Mouse (Mus musculus): ENCODE results near the gene Snrpa1.

The Snrpa1 gene

GRCm38 (mm10) chr7:66058703-66059102 is at the start of gene Snrpa1:
Gene Snrpa1 (plus strand): TSS chr7:66059003.
- no peak for DNase-seq (ENCODE audit: low read depth, low spot score)

- DNase-seq (ENCODE audit: low read depth, low spot score) = no peak
Observed at GRCm38 (mm10) chr7:66010518-66010917, 48.3 kb upstream of the Snrpa1 start.

GRCm38 (mm10) chr7:66027747-66028146 is 31.1 kb upstream of the Snrpa1 start:
- peak; percentile 42 for DNase-seq (ENCODE audit: low read depth, low spot score)

GRCm38 (mm10) chr7:66028766-66029512 is 29.9 kb upstream of the Snrpa1 start:
- peak; percentile 50 for DNase-seq (ENCODE audit: low read depth, low spot score)

DNA sequence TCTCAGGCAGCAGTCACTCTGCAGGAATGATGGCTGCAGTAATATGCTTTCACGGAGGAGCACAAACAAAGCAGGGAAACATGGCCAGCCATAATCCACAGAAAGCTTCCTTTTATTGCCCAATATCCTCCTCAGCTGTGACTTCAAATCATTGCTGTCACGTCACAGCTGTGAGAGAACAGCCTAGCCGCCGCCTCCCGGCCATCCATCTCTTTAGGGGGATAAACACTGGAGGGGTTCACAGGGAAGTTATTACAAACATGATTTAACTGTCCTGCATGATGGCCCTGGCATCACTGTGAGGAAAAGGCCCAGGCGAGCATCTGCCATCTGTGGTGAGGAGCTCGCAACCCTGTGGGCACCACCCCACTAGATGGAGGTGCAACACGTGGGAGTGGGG is 22.0 kb upstream of the Snrpa1 start:
- DNase-seq (ENCODE audit: low read depth, low spot score) = no peak

DNA sequence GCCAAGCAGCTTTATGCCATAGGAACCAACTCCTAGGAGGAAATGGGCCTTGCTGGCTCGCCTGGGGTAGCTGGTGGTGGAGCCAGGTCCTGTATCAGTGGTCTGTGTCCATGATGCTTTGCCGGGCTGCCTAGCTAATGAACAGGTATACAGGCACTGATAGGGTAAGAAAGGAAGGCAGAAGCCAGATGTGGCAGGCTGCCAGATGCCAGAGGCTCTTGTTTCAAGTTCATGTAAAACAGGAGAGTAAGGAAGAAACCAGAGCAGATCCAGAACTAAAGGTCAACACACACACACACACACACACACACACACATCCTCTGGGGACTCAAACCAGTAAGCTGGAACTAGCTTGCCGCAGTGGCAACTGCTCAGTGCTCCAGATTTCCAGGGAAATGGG is 20.5 kb upstream of the Snrpa1 start:
- no peak for DNase-seq (ENCODE audit: low read depth, low spot score)

GRCm38 (mm10) chr7:66038730-66039129 is 20.1 kb upstream of the Snrpa1 start:
- DNase-seq (ENCODE audit: low read depth, low spot score) = no peak

DNA sequence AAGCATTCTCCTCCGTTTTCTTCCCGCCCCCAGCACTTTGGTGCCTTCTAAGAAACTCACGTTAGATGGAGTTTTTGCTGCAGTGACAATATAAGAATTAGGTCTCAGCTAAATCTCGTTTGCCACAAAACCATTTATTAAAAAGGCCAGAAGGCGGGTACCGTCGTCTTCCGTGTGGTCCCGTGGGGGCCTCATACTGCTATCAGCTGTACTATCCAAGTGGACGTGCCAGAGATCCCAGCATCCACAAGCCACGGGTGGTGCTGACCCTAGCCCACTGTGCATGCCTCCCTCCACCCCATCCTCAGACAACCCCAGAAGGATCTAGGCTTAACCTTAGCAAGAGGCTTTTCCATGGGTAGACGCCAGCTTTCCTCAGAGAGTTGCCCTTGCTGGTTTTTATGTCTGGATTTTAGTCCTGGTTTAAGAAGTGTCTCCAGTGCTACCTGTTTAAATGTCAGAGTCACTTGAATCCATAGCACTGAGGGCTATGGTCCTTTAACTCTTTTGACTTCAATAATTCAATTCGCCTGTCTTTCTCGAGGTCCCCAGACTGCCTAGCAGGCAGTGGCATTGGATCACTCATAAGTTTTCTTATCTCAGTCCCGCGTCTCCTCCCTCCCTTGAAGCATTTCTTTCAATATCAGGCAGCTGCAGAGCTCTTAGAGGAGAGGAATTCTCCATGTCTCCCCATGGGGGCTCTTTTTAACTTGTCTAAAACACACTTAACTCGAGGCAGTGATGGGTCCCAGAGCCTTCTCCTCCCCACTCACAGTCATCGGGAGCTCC is 18.6 kb upstream of the Snrpa1 start:
- no peak for DNase-seq (ENCODE audit: low read depth, low spot score)

GRCm38 (mm10) chr7:66043552-66044459 is 15.0 kb upstream of the Snrpa1 start, which contains the start of gene Gm45213:
Gene Gm45213 (plus strand): TSS chr7:66043602.
- DNase-seq (ENCODE audit: low read depth, low spot score) = no peak

GRCm38 (mm10) chr7:66044617-66045016 is 14.2 kb upstream of the Snrpa1 start:
- no peak for DNase-seq (ENCODE audit: low read depth, low spot score)

DNA sequence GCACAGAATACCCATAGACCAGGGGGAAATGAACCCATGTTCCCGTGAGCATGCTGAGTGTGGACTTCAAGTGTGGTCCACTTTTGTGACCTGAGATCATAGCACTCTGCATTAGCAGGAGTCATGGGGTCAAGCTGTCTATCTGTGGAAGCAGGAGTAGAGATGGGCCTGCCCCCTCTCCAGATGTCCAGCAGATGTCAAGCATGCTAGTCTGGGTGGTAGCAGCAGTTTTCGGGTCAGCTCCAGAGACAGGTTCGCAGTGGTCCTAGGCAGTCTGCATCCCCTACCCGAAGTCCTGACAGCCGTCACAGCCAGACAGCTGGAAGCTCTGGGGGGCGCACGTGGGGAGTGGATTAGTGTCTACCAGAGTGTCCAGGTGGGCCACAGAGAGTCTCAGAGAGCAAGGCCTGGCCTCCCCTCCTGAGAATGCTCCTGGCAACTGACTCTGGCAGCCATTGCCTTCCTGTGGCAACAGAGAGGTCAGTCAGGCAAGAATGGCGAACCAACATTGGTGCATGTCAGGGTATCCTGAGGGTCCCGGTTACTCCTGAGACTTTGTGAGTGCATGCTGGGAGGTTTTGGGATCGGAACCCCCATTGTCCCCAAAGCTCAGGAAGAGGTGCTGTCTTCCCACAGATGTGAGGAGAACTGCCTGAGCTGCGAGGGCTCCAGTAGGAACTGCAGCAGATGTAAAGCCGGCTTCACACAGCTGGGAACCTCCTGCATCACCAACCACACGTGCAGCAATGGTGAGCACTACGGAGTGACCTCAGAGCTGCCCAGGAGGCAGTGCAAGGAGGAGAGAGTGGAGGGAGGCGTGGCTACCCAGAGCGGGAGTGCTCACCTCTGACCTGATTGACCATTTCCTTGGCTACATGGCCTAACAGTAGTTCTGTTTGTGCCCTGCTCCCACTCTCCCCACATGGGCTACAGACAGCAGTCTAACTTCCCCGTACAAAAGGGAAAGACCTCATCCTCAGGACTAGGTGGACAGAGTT is 11.6 kb upstream of the Snrpa1 start:
- DNase-seq (ENCODE audit: low read depth, low spot score) = no peak

DNA sequence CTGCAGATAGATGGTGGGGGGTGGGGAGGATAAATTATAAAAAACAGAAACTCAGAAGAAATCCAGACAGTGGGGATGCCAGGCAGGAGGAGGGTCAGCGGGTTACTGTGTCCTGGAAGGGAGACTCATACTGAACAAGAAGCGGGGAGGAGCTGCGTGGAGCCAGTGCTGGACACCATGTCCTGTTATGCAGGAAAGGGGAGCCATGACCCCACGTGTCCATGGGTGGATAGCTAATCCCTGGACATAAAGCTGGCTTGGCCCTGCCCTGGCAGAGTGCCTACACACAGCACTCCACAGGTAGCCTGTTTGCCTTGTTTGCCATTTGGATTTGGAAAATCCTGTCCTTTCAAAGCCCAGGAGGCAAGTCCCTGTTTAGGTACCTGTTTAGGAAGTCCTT is 10.8 kb upstream of the Snrpa1 start:
- no peak for DNase-seq (ENCODE audit: low read depth, low spot score)

DNA sequence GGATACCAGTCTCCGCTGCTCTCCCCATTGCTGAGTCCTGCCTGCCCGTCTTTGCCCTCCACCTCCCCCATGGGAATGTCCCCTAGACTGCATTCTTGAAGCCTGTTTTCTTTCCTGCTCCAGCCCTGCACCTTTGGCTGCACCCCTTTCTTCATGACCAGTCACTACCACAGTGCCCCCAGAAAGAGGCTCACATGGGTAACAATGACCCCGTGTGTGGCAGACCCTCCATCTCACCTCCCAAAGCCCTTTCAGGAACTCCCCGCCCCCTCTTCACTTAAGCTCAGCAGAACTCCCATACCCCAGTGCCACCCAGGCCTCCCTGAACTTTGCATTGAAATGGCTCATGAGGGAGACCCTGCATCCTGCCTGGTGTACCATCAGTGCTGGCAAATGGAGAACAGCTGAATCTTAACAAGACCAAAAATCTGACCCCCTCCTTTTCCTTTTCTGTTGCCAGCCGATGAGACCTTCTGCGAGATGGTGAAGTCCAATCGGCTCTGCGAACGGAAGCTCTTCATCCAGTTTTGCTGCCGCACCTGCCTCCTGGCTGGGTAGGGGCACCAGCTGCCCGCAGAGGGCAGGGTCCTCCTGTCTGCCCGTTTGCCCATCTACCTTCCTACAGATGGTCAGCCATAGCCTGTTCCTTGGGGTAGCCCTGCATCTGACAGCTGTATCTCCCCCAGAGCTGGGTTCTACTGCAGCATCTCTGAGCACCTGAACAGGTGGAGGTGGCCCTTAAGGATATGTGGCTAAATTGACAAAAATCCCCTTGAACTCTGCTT is 10.2 kb upstream of the Snrpa1 start:
- DNase-seq (ENCODE audit: low read depth, low spot score) = no peak

DNA sequence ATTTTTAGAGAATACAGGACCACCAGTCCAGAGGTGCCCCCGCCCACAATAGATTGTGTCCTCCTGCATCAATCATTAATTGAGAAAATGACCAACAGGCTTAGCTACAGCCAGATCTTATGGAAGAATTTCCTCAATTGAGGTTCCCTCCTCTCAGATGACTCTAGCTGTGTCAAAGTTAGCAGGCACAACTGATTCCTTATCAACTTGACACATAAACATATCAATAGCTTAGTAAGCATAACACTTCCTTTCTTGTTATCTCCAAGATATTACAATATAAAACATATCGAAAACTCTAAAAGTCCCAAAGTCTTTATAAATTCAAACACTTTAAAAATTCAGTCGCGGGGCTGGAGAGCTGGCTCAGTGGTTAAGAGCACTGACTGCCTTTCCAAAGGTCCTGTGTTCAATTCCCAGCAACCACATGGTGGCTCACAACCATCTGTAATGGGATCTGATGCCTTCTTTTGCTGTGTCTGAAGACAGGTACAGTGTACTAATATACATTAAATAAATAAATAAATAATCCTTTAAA is 4.8 kb upstream of the Snrpa1 start:
- no peak for DNase-seq (ENCODE audit: low read depth, low spot score)

- peak; percentile 41 for DNase-seq (ENCODE audit: low read depth, low spot score)
Observed at GRCm38 (mm10) chr7:66055356-66055755, 3.4 kb upstream of the Snrpa1 start.

DNA sequence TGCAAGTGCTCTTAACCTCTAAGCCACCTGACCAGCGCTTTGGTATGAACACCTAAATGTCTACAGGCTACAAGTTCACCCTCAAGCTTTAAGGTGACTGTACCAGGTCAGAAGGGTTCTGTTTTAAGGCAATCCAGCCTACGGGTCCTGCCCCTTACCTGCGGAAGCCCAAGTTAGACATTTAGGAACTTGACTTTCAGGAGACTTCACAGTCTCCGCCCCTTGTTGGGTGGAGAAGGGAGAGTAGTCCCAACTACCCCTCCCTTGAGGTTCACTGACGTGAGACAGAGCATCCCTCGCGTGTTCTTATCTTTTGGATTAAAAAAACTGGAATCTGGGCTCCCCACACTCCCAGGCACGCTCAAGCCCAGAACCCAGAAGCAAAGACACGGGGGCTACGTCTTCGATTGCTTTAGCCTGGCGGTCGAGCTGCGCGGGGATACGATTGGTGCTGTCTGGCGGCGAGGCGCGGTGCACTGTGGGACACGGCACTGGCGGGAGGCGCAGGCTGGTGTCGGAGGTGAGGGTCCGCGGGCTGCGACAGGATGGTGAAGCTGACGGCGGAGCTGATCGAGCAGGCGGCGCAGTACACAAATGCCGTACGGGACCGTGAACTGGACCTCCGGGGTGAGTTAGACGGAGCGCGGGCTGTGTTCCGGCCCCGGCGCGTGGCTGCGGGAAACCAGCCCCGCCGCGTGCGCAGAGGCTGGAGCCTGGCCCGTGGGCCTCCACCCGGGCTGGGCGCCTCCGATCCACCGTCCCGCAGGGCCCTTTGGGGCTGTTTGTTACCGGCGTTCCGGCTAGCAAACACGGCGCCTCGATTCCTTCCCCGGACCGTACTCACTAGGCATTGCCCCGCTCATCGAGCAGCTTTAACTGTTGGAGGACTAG is 1.5 kb downstream of the Snrpa1 start:
- DNase-seq (ENCODE audit: low read depth, low spot score) = peak; percentile 91

- DNase-seq (ENCODE audit: low read depth, low spot score) = peak; percentile 14
Observed at GRCm38 (mm10) chr7:66061057-66061456, 2.3 kb downstream of the Snrpa1 start.

GRCm38 (mm10) chr7:66076411-66076810 is 17.6 kb downstream of the Snrpa1 start:
- DNase-seq (ENCODE audit: low read depth, low spot score) = no peak
